Mouse (Mus musculus): ENCODE measurements around the gene Rapgef4.

- no peak for TF ChIP-seq CTCF (IDR thresholded peaks at IDR 0.05; ENCODE audit: low read depth, low read length)
- TF ChIP-seq POLR2A (IDR thresholded peaks at IDR 0.05; ENCODE audit: extremely low read depth, insufficient read depth, low read length) = no peak
Observed at GRCm38 (mm10) chr2:72201506-72201905, 220.5 kb downstream of the Rapgef4 start.

Measured in liver, adult 2 months (tissue).